Mouse (Mus musculus) limb, embryonic 11.5 days (tissue): ENCODE measurements at regions not wholly inside any gene's neighbourhood (a gene's known extent, or its start where the extent isn't known, plus 50 kb on each side); places are given as distances from the start of the nearest gene placed in this dataset.

Experiments used
- ATAC-seq: fragments of 200-750 bp; cut with Nextera tagmentation; 2 replicates; pipeline ENCODE4 v1.8.0; 2017; ENCODE audit warnings: low read depth; ENCODE audit not compliant: insufficient number of reproducible peaks, low FRiP score, low TSS enrichment
- DNase-seq: peaks from one replicate; pipeline ENCODE4 v3.0.0-alpha.2; 2015; ENCODE audit warnings: low spot score
- H3K27ac ChIP-seq: fragments of 300-500 bp; sonication (generic); replicated peaks from 2 replicates; pipeline ENCODE4 v1.5.1; 2014; ENCODE audit warnings: low read depth, mild to moderate bottlenecking, low read length
- H3K27me3 ChIP-seq: fragments of 300-500 bp; sonication (generic); 2 replicates; pipeline ENCODE4 v1.6.1; 2014; ENCODE audit warnings: mild to moderate bottlenecking, low read length, mixed read lengths; ENCODE audit not compliant: control insufficient read depth, insufficient read depth
- H3K36me3 ChIP-seq: fragments of 300-500 bp; sonication (generic); 2 replicates; pipeline ENCODE4 v1.6.1; 2014; ENCODE audit warnings: mild to moderate bottlenecking, low read length, moderate library complexity, mixed read lengths; ENCODE audit not compliant: control insufficient read depth, insufficient read depth
- H3K4me1 ChIP-seq: fragments of 300-500 bp; sonication (generic); 2 replicates; pipeline ENCODE4 v1.6.1; 2014; ENCODE audit warnings: low read length, mixed read lengths; ENCODE audit not compliant: control insufficient read depth, insufficient read depth
- H3K4me2 ChIP-seq: fragments of 300-500 bp; sonication (generic); 2 replicates; pipeline ENCODE4 v1.6.1; 2014; ENCODE audit warnings: low read depth, mild to moderate bottlenecking, moderate library complexity; ENCODE audit not compliant: severe bottlenecking
- H3K4me3 ChIP-seq: fragments of 300-500 bp; sonication (generic); 2 replicates; pipeline ENCODE4 v1.5.1; 2014; ENCODE audit warnings: low read depth, low read length
- H3K9ac ChIP-seq: fragments of 300-500 bp; sonication (generic); 2 replicates; pipeline ENCODE4 v1.6.1; 2014; ENCODE audit warnings: mild to moderate bottlenecking, low read length
- H3K9me3 ChIP-seq: fragments of 300-500 bp; sonication (generic); 2 replicates; pipeline ENCODE4 v1.6.1; 2016; ENCODE audit warnings: low read length; ENCODE audit not compliant: control insufficient read depth
- WGBS: fragments of 180-500 bp; shearing (Covaris S2); extraction: QIAGEN DNeasy Blood & Tissue Kit; methylation state at CpG from one replicate; pipeline ENCODE4 v1.1.7; 2014; 5-methylcytosine and 5-hydroxymethylcytosine counted together

DNA sequence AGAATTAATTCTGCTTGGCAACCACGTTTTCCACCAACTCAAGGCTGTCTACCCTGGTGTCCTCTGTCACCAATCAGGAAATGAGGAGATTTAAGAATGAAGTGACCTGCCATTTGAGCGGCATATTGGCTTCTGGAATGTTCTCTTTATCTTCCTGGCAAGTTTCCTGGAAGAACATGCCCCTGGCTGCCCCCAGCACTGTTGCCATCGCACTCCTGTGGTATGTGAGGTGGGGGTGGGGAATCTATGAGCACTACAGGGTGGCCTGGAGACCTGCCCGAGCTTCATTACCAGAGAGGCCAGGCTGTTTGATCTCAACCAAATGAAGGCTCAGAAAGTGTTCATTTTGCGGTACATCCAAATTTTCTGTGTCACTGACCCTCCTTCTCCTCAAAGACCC lies 243.8 kb upstream of the Il12b start:
- H3K9ac ChIP-seq, result no peak overlapping the region
- no peak overlapping the region for H3K27ac ChIP-seq
- 51% methylated on average over 5 of the region's 5 CpGs for WGBS
- ATAC-seq (no peak), DNase-seq (no peak)
- no peaks in the 10 kb centered on the region for H3K9me3 ChIP-seq
- H3K27me3 ChIP-seq, result no peaks in the 10 kb centered on the region
- H3K36me3 ChIP-seq, result no peaks in the 10 kb centered on the region
- no peak overlapping the region for H3K4me2 ChIP-seq
- no peak overlapping the region for H3K4me3 ChIP-seq
- no peaks in the 10 kb centered on the region for H3K4me1 ChIP-seq

DNA sequence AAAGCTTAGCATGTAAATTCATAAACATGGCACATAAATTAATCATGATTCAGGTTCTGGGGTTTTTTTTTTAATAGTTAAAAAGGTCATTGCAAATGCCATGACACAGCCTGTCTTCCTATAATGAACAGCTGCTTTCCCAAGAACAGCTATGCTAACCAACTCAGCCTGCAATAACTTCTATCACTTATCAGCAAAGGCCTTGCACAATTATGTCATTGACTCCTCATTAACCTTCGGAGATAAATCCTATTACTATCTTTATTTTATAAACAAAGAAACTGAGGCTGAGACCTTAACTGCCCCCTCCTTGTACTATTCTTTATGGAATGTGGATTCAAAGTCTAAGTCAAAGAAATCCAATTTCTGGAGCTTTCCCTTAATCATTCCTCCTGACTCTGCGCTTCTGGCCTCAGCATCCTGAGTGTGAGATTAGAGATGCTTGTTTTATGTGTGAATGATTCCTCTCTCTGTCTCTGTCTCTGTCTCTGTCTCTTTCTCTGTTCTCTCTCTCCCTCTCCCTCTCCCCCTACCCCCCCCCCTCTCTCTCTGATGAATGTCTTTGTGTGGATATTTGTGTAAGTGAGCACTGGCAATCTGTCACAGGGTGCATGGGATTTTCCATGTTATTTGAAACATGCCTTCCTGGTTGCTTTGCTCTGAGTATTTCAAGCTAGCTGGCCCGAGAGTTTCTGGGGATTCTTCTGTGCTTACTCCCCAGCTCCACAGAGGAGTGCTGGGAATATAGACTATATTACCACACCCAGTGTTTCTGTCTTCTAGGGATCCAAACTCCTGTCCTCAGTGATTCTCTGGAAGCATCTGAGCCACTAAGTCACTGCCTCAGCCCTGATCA lies 243.1 kb upstream of the Il12b start:
- 74% methylated on average over 3 of the region's 3 CpGs for WGBS
- Histone ChIP-seq H3K27ac (no peak overlapping the region), H3K9ac (no peak overlapping the region), H3K36me3 (no peaks in the 10 kb centered on the region), H3K9me3 (no peaks in the 10 kb centered on the region), H3K4me3 (no peak overlapping the region), H3K27me3 (no peaks in the 10 kb centered on the region), H3K4me2 (no peak overlapping the region), H3K4me1 (no peaks in the 10 kb centered on the region)
- ATAC-seq (no peak), DNase-seq (no peak)

DNA sequence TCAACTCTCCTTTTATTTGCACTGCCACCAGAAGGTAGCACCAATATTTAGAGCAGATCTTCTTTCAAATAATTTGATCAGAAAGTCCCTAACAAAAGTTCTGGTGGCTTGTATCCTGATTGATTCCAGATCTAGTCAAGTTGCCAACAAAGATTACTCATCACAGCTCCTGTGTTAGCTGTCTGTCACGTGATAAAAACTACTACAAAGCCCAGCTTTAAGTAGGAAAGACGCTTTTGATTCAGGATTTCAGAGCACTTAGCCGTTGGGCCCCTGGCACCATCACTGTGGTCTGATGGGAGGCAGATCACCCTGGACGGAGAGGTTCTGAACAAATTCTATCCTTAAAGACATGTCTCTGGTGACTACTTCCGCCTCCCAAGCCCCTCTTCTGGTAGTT lies 241.6 kb upstream of the Il12b start:
- H3K27me3 ChIP-seq, result no peaks in the 10 kb centered on the region
- H3K36me3 ChIP-seq, result no peaks in the 10 kb centered on the region
- H3K9ac ChIP-seq, result no peak overlapping the region
- DNase-seq (no peak), ATAC-seq (no peak)
- 65% methylated on average over 5 of the region's 5 CpGs for WGBS
- H3K4me2 ChIP-seq, result no peak overlapping the region
- no peak overlapping the region for H3K27ac ChIP-seq
- H3K9me3 ChIP-seq, result no peaks in the 10 kb centered on the region
- no peak overlapping the region for H3K4me3 ChIP-seq
- no peaks in the 10 kb centered on the region for H3K4me1 ChIP-seq

DNA sequence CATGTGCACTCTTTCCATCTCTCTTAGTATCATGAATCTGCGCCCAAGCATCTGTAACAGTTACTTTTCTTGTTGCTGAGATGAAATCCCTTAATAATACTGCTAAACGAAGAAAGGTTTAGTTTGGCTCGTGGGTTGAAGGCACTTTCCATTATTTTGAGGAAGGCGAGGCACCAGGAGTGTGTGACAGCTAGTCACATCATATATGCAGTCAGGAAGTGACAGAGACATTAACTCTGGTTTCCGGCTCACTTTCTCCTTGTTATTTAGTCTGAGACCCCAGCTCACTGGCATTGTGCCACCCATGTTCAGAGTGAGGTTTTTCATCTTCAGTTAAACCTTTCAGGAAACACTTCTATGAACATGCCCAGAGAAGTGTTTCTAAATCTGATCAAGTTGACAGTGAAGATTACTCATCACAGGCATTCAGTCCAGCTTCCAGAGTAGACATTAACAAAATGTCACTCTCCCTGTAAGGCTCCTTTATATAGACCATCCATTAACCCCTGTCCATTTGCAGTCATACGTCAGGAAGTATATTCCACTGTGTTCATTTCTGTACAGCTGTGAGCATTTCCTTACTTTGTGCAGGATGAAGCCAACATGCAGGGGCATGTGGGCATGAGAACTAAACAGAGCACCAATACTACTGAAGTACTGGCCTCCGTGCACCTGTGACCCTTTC lies 238.0 kb upstream of the Il12b start:
- no peaks in the 10 kb centered on the region for H3K27me3 ChIP-seq
- WGBS, result 85% methylated on average over 7 of the region's 7 CpGs
- no peak overlapping the region for H3K4me3 ChIP-seq
- H3K27ac ChIP-seq, result no peak overlapping the region
- no peak for ATAC-seq
- no peaks in the 10 kb centered on the region for H3K36me3 ChIP-seq
- no peak overlapping the region for H3K9ac ChIP-seq
- H3K9me3 ChIP-seq, result no peaks in the 10 kb centered on the region
- H3K4me1 ChIP-seq, result no peaks in the 10 kb centered on the region
- DNase-seq, result no peak
- H3K4me2 ChIP-seq, result no peak overlapping the region

DNA sequence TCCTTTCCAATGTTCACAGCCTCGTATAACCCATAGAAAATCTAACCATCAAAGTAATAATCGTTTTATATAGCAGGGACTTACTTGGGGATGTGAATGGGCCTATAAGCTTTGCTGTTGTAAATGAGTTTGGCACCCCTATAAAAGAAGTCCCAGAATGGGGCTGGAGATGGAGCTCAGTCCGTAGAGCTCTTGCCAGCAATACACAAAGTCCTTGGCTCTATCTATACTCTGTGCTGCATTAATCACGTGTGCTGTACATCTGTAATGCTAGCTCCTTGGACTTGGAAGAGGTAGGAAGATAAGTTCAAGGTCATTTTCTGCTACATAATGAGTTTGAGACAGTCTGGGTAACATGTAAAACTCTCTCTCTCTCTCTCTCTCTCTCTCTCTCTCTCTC lies 236.8 kb upstream of the Il12b start:
- Histone ChIP-seq H3K4me3 (no peak overlapping the region), H3K9ac (no peak overlapping the region), H3K9me3 (no peaks in the 10 kb centered on the region), H3K4me1 (no peaks in the 10 kb centered on the region), H3K36me3 (no peaks in the 10 kb centered on the region), H3K4me2 (no peak overlapping the region), H3K27me3 (no peaks in the 10 kb centered on the region), H3K27ac (no peak overlapping the region)
- DNase-seq, result no peak
- no peak for ATAC-seq
- WGBS, result 79% methylated on average over 4 of the region's 4 CpGs

DNA sequence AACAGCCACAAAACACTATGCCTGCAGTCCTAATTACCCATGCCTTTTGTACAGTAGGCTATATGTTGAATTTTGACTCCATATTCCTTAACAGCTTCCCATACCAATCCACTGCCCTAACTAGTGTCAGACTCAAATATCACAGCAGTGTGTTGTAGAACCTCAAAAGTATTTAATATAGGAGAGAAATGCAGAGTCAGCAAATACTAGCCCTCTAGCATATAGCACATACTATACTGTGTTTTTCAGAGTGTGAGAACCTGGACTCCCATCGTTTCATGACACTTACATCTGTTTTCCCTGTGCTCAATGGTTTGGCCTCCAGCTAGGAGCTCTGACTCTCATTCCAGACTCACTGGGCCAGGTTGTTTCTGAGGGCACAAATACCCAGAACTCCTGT lies 236.1 kb upstream of the Il12b start:
- WGBS, result 84% methylated on average over 1 of the region's 1 CpGs
- H3K27me3 ChIP-seq, result no peaks in the 10 kb centered on the region
- no peak overlapping the region for H3K9ac ChIP-seq
- no peak overlapping the region for H3K4me3 ChIP-seq
- no peak overlapping the region for H3K4me2 ChIP-seq
- no peak for ATAC-seq
- H3K9me3 ChIP-seq, result no peaks in the 10 kb centered on the region
- no peak for DNase-seq
- no peaks in the 10 kb centered on the region for H3K4me1 ChIP-seq
- H3K36me3 ChIP-seq, result no peaks in the 10 kb centered on the region
- no peak overlapping the region for H3K27ac ChIP-seq

DNA sequence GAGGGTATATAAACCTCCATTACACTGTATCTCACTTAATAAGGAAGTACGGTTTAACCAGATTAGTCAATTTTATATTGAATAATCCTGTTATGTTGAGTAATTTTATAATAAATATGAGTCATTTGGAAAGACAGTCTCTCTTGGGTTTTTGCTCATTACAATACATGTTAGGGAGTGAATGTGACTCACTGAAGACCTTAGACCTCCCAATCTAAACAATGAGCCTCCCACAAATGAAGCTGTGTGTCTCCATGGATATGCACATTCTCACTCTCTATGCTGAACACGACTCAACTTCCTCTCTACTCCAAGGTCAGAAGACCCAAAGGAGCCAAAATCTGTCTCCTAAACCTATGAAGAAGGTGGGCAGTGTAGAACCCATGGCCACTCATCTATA lies 235.7 kb upstream of the Il12b start:
- ATAC-seq (no peak), DNase-seq (no peak)
- Histone ChIP-seq H3K27me3 (no peaks in the 10 kb centered on the region), H3K4me3 (no peak overlapping the region), H3K4me1 (no peaks in the 10 kb centered on the region), H3K4me2 (no peak overlapping the region), H3K9ac (no peak overlapping the region), H3K36me3 (no peaks in the 10 kb centered on the region), H3K27ac (no peak overlapping the region), H3K9me3 (no peaks in the 10 kb centered on the region)
- 83% methylated on average over 2 of the region's 2 CpGs for WGBS

DNA sequence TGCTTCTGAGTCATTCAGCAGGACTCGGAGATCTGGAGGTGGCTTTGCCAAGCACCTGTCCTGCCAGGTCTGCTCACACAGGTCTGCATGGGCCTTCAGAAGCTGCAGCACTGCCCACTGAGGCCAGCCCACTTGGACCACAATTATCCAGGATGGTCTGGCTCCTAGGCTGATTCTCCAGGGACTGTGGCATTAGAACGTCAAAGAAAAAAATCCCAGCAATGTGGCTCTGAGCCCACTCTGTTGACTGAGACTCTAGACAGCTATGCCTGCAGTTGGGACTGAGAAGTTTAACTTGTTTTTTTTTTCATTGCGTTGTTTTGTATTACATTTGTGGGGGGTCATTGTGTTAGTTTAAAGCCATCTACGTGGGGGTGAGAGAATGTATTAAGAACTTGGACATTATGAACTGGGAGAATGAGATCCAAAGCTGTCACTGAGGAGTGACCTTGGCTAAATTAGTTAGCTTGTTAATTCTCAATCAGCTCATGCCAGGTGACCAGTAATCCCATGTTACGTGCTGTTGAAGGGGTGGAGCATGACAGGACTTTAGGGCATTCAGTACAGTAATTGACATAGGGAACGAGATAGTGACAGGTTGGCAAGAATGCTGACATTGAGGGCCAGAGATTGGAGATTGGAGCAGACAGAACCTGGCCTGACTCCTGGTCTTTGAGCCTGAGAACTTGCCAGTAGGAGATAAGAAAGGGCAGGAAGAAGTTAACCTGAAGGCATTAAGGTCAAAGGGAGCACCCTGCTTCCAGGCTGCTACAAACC lies 232.0 kb upstream of the Il12b start:
- Histone ChIP-seq H3K27me3 (no peaks in the 10 kb centered on the region), H3K4me2 (no peak overlapping the region), H3K9me3 (no peaks in the 10 kb centered on the region), H3K4me1 (no peaks in the 10 kb centered on the region), H3K27ac (no peak overlapping the region), H3K9ac (no peak overlapping the region), H3K4me3 (no peak overlapping the region), H3K36me3 (no peaks in the 10 kb centered on the region)
- WGBS, result 82% methylated on average over 6 of the region's 6 CpGs
- DNase-seq, result no peak
- ATAC-seq, result no peak
